Mouse (Mus musculus) neural tube, embryonic 14.5 days (tissue): Measurements from ENCODE around the gene Ikzf4. TPM values are rescaled to one million over a fixed set of nuclear protein-coding genes. Genes with fewer than 3 reads are reported as not detected.

Experiments used
- ATAC-seq: fragments of 200-750 bp; cut with Nextera tagmentation; 2 replicates; pipeline ENCODE4 v1.8.0; 2017; ENCODE audit warnings: low read depth, mild to moderate bottlenecking, moderate TSS enrichment, moderate library complexity
- H3K27ac ChIP-seq: fragments of 300-500 bp; sonication (generic); 2 replicates; pipeline ENCODE4 v1.5.1; 2014; ENCODE audit warnings: low read depth, mild to moderate bottlenecking, control low read depth, low read length, moderate library complexity, mixed read lengths
- H3K27me3 ChIP-seq: fragments of 300-500 bp; sonication (generic); 2 replicates; pipeline ENCODE4 v1.6.1; 2014; ENCODE audit warnings: low read length; ENCODE audit not compliant: control insufficient read depth, insufficient read depth
- H3K36me3 ChIP-seq: fragments of 300-500 bp; sonication (generic); 2 replicates; pipeline ENCODE4 v1.6.1; 2014; ENCODE audit warnings: low read length, mixed read lengths; ENCODE audit not compliant: control insufficient read depth, insufficient read depth
- H3K4me1 ChIP-seq: fragments of 300-500 bp; sonication (generic); 2 replicates; pipeline ENCODE4 v1.6.1; 2014; ENCODE audit warnings: low read length; ENCODE audit not compliant: control insufficient read depth, insufficient read depth
- H3K4me2 ChIP-seq: fragments of 300-500 bp; sonication (generic); 2 replicates; pipeline ENCODE4 v1.6.1; 2014; ENCODE audit warnings: mild to moderate bottlenecking, low read depth, low read length, control low read depth
- H3K4me3 ChIP-seq: fragments of 300-500 bp; sonication (generic); 2 replicates; pipeline ENCODE4 v1.5.1; 2014; ENCODE audit warnings: low read depth, low read length, control low read depth, mixed read lengths
- H3K9ac ChIP-seq: fragments of 300-500 bp; sonication (generic); replicated peaks from 2 replicates; pipeline ENCODE4 v1.6.1; 2014; ENCODE audit warnings: low read depth, mild to moderate bottlenecking, control low read depth, low read length, mixed read lengths
- H3K9me3 ChIP-seq: fragments of 300-500 bp; sonication (generic); 2 replicates; pipeline ENCODE4 v1.6.1; 2016; ENCODE audit warnings: low read length; ENCODE audit not compliant: control insufficient read depth
- WGBS: fragments of 180-500 bp; shearing (Covaris S2); extraction: QIAGEN DNeasy Blood & Tissue Kit; methylation state at CpG from one replicate; pipeline ENCODE4 v1.1.7; 2014; 5-methylcytosine and 5-hydroxymethylcytosine counted together
- microRNA-seq: library from miRNA; unstranded; fragments of <30 nt; microRNA quantifications from one replicate; pipeline ENCODE4, GENCODE M21; 2016
- polyA plus RNA-seq: library from polyadenylated mRNA; unstranded; fragments of >200 nt; fragmentation: Nextera tagmentation; extraction: Ambion mirVana; gene quantifications from 2 replicates; pipeline ENCODE4 v1.2.1, GENCODE M21; 2014

Gene Ikzf4
- polyA plus RNA-seq, 1 experiment from 2014 or later: 22.9 TPM

DNA sequence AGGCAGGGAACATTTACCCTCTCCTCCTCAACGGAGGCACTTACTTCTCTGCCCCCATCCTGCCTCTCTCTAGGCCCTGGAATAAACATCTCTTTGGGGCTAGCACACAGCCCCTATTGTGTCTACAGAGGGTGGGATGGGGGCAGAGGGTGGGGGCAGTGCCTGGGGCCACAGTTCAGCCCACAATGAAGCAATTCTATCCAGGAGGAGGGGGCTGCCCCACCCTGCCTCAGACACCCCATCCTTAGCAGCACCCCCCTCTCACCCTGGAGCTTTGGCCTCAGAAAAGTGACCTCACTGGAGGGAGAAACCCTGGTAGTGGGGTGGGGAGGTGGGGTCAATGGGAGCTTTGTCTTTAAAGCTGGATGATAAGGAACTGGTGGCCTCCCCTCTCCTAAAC is 59.2 kb downstream of the Ikzf4 start:
- Histone ChIP-seq H3K4me2 (no peak overlapping the region), H3K27me3 (peaks cover 26% of the 10 kb centered on the region), H3K9ac (no peak overlapping the region), H3K9me3 (no peaks in the 10 kb centered on the region), H3K4me1 (no peaks in the 10 kb centered on the region), H3K27ac (no peak overlapping the region), H3K4me3 (0 out of 2 replicates have a peak overlapping the region, but pooled peaks have one; percentile 5), H3K36me3 (no peaks in the 10 kb centered on the region)
- peak; percentile 25; the same call in 1 of the 2 replicates for ATAC-seq
- WGBS: 13% methylated on average over 1 of the region's 1 CpGs

DNA sequence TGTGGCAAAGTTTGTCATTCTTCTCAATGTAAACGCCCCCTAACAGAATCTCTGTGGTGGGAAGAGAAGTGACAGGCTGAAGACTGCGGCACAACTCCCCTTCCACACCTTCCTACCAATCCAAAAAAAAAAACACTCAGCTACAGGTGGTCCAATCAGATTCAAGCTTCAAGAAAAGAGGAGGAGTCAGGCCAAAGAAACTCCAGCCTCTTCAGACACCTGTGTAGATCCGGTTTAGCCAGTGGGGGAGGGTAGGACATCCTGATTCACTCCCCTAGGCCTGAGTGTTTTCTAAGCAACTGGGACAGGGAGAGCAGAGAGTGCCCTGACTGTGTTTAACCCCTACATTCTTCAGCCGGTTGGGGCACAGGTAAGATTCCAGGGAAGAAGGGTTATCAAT is 61.4 kb downstream of the Ikzf4 start:
- H3K27ac ChIP-seq: no peak overlapping the region

DNA sequence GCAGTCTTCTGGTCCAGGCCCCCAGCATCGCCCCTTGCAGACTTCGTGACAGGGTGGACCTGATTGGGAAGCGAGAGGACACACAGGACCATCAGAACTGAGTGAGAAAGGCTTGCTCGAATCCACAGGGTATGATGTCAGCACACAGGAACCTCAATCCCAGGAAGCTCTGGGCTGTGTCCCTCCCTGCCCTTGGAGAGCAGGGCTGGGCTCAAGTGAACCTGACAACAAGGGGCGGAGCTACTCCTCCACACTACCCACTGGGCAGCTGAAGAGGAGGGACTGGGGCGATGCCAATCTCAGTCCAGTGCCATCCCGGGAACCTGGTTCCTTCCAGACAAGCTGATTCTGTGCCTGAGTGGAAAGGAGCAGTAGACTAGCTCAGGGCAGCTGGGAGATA is 62.1 kb downstream of the Ikzf4 start:
- no peaks in the 10 kb centered on the region for H3K36me3 ChIP-seq
- H3K27me3 ChIP-seq: peaks cover 16% of the 10 kb centered on the region
- no peak overlapping the region for H3K9ac ChIP-seq
- ATAC-seq: no peak
- no peaks in the 10 kb centered on the region for H3K9me3 ChIP-seq
- H3K27ac ChIP-seq: no peak overlapping the region
- H3K4me2 ChIP-seq: 0 out of 2 replicates have a peak overlapping the region, but pooled peaks have one; percentile 1
- H3K4me3 ChIP-seq: no peak overlapping the region
- H3K4me1 ChIP-seq: no peaks in the 10 kb centered on the region
- WGBS: 26% methylated on average over 7 of the region's 7 CpGs

More for the DNA sequence above, 61.4 kb downstream of the Ikzf4 start:
- Histone ChIP-seq H3K27me3 (peaks cover 22% of the 10 kb centered on the region), H3K9me3 (no peaks in the 10 kb centered on the region), H3K4me2 (no peak overlapping the region), H3K9ac (no peak overlapping the region), H3K4me3 (no peak overlapping the region), H3K4me1 (no peaks in the 10 kb centered on the region), H3K36me3 (no peaks in the 10 kb centered on the region)
- 15% methylated on average over 4 of the region's 4 CpGs for WGBS
- no peak for ATAC-seq

Small RNA genes within 50 kb of the gene (microRNA-seq; reads per million reads assigned to microRNA genes)
- gene Mir6917: not detected

Other genes starting within 250 kb of the Ikzf4 start
- 0.44 TPM in 1 of 2 replicates, not detected in the other for gene Slc39a5, start 244.8 kb downstream of the Ikzf4 start, polyA plus RNA-seq
- 131 and 140 TPM in 2 replicates for gene Nabp2, start 234.5 kb downstream of the Ikzf4 start, polyA plus RNA-seq
- gene Rnf41, start 234.3 kb downstream of the Ikzf4 start, polyA plus RNA-seq: 64.5 and 71.2 TPM in 2 replicates
- 179 and 205 TPM in 2 replicates for gene Smarcc2, start 186.7 kb downstream of the Ikzf4 start, polyA plus RNA-seq
- 831 and 835 TPM in 2 replicates for gene Myl6, start 151.8 kb downstream of the Ikzf4 start, polyA plus RNA-seq
- 6.4 and 8.9 TPM in 2 replicates for gene Myl6b, start 147.3 kb downstream of the Ikzf4 start, polyA plus RNA-seq
- gene Esyt1, start 120.1 kb downstream of the Ikzf4 start, polyA plus RNA-seq: 10.0 and 25.9 TPM in 2 replicates
- 11.7 and 18.1 TPM in 2 replicates for gene Zc3h10, start 98.2 kb downstream of the Ikzf4 start, polyA plus RNA-seq
- gene Rpl41, start 96.7 kb downstream of the Ikzf4 start, polyA plus RNA-seq: 2,344 and 2,479 TPM in 2 replicates
- 127 and 132 TPM in 2 replicates for gene Pa2g4, start 80.0 kb downstream of the Ikzf4 start, polyA plus RNA-seq
- gene Erbb3, start 56.3 kb downstream of the Ikzf4 start, polyA plus RNA-seq: 1.4 and 6.0 TPM in 2 replicates
- gene Rps26, start 19.2 kb downstream of the Ikzf4 start, polyA plus RNA-seq: 454 and 493 TPM in 2 replicates
- gene Suox, start 28.1 kb upstream of the Ikzf4 start, polyA plus RNA-seq: 13.1 and 14.6 TPM in 2 replicates
- 87.4 and 98.6 TPM in 2 replicates for gene Rab5b, start 50.3 kb upstream of the Ikzf4 start, polyA plus RNA-seq
- 0.63 and 0.99 TPM in 2 replicates for gene Pmel, start 58.2 kb upstream of the Ikzf4 start, polyA plus RNA-seq
- 8.6 and 15.9 TPM in 2 replicates for gene Cdk2, start 59.0 kb upstream of the Ikzf4 start, polyA plus RNA-seq
- 7.8 and 9.2 TPM in 2 replicates for gene Dgka, start 98.9 kb upstream of the Ikzf4 start, polyA plus RNA-seq
- gene Pym1, start 101.9 kb upstream of the Ikzf4 start, polyA plus RNA-seq: 36.0 and 41.9 TPM in 2 replicates
- 0.70 and 0.71 TPM in 2 replicates for gene Mmp19, start 144.9 kb upstream of the Ikzf4 start, polyA plus RNA-seq
- gene Dnajc14, start 158.1 kb upstream of the Ikzf4 start, polyA plus RNA-seq: 35.6 and 42.1 TPM in 2 replicates
- 13.9 and 16.6 TPM in 2 replicates for gene Tmem198b, start 158.4 kb upstream of the Ikzf4 start, polyA plus RNA-seq
- 146 and 168 TPM in 2 replicates for gene Sarnp, start 171.3 kb upstream of the Ikzf4 start, polyA plus RNA-seq
- 21.2 and 21.9 TPM in 2 replicates for gene Ormdl2, start 175.7 kb upstream of the Ikzf4 start, polyA plus RNA-seq
- 8.2 and 8.6 TPM in 2 replicates for gene Gdf11, start 245.7 kb upstream of the Ikzf4 start, polyA plus RNA-seq